Mouse (Mus musculus) heart, postnatal 0 days (tissue): ENCODE measurements around the gene Pip5k1b.

ENCODE experiments used
- CTCF ChIP-seq: IDR thresholded peaks from 2 replicates; pipeline ENCODE4 v1.5.1; 2016; ENCODE audit warnings: antibody characterized with exemption, control low read depth, low read depth
- EP300 ChIP-seq: IDR thresholded peaks from 2 replicates; pipeline ENCODE4 v1.6.1; 2016; ENCODE audit warnings: antibody characterized with exemption, low read depth

- no peak for TF ChIP-seq CTCF
- no peak for TF ChIP-seq EP300
These were observed 219.9 kb downstream of the Pip5k1b start for GRCm38 (mm10) chr19:24335611-24336343.
